Mouse (Mus musculus) heart, postnatal 0 days (tissue): ENCODE measurements around the gene Ttc28. TPM values are rescaled to one million over a fixed set of nuclear protein-coding genes. Genes with fewer than 3 reads are reported as not detected.

Experiments
- ATAC-seq: fragments of 200-750 bp; cut with Nextera tagmentation; 2 replicates; pipeline ENCODE4 v1.8.0; 2017; ENCODE audit warnings: low read depth, moderate number of reproducible peaks, moderate library complexity; ENCODE audit not compliant: insufficient read depth
- DNase-seq: peaks from one replicate; pipeline ENCODE4 v3.0.0-alpha.2; 2016; ENCODE audit warnings: low spot score
- H3K27ac ChIP-seq: fragments of 300-500 bp; sonication (generic); 2 replicates; pipeline ENCODE4 v1.5.1; 2014; ENCODE audit warnings: low read depth, mild to moderate bottlenecking
- H3K27me3 ChIP-seq: fragments of 300-500 bp; sonication (generic); 2 replicates; pipeline ENCODE4 v1.6.1; 2014; ENCODE audit warnings: low read length, mixed read lengths; ENCODE audit not compliant: control insufficient read depth, insufficient read depth
- H3K36me3 ChIP-seq: fragments of 300-500 bp; sonication (generic); replicated peaks from 2 replicates; pipeline ENCODE4 v1.6.1; 2014; ENCODE audit warnings: low read length, mixed read lengths; ENCODE audit not compliant: control insufficient read depth, insufficient read depth
- H3K4me1 ChIP-seq: fragments of 300-500 bp; sonication (generic); 2 replicates; pipeline ENCODE4 v1.6.1; 2014; ENCODE audit warnings: antibody characterized with exemption; ENCODE audit not compliant: control insufficient read depth, insufficient read depth
- H3K4me2 ChIP-seq: fragments of 300-500 bp; sonication (generic); 2 replicates; pipeline ENCODE4 v1.6.1; 2014; ENCODE audit warnings: low read depth, mild to moderate bottlenecking, low read length, moderate library complexity
- H3K4me3 ChIP-seq: fragments of 300-500 bp; sonication (generic); 2 replicates; pipeline ENCODE4 v1.5.1; 2014; ENCODE audit warnings: low read depth, low read length
- H3K9ac ChIP-seq: fragments of 300-500 bp; sonication (generic); replicated peaks from 2 replicates; pipeline ENCODE4 v1.6.1; 2014; ENCODE audit warnings: low read depth, low read length, mixed read lengths
- H3K9me3 ChIP-seq: fragments of 300-500 bp; sonication (generic); replicated peaks from 2 replicates; pipeline ENCODE4 v1.6.1; 2016; ENCODE audit warnings: low read length; ENCODE audit not compliant: control insufficient read depth
- CTCF ChIP-seq: IDR thresholded peaks from 2 replicates; pipeline ENCODE4 v1.5.1; 2016; ENCODE audit warnings: antibody characterized with exemption, control low read depth, low read depth
- EP300 ChIP-seq: IDR thresholded peaks from 2 replicates; pipeline ENCODE4 v1.6.1; 2016; ENCODE audit warnings: antibody characterized with exemption, low read depth
- WGBS: fragments of 180-500 bp; shearing (Covaris S2); extraction: QIAGEN DNeasy Blood & Tissue Kit; methylation state at CpG from one replicate; pipeline ENCODE4 v1.1.7; 2014; 5-methylcytosine and 5-hydroxymethylcytosine counted together
- polyA plus RNA-seq: library from polyadenylated mRNA; unstranded; fragments of >200 nt; fragmentation: Nextera tagmentation; extraction: Ambion mirVana; gene quantifications from 2 replicates; pipeline ENCODE4 v1.2.1, GENCODE M21; 2015
- total RNA-seq: library from RNA; depleted of rRNA; stranded (reverse); fragments of >200 nt; gene quantifications from 2 replicates; pipeline ENCODE4 v1.2.3, GENCODE M21; 2014; ENCODE audit warnings: low replicate concordance

Gene Ttc28
- total and polyA plus RNA-seq, 2 experiments from 2014 or later, result 4.6 to 14.2 TPM

DNA sequence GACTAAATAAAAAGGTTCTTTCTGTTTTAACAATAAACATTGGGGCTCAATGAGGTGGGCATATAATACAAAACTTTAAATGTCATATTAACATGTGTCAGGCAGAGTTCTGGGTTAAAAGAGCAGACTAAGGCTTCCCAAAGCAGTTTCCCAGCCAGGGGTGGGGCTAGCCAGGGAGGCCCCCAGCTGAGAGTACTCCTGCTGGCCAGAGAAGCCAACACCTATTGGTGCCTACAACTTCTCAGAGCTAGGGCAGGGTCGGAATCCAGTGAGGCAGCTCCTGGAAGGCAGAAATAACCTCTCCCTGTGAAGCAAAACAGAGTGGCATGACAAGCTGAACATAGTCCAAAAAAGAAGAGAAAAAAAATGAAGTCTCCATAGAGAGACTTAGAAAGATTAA is 439.3 kb downstream of the Ttc28 start:
- H3K9ac ChIP-seq, result no peak overlapping the region
- no peaks in the 10 kb centered on the region for H3K27me3 ChIP-seq
- no peak for TF ChIP-seq CTCF
- no peak for TF ChIP-seq EP300
- H3K4me2 ChIP-seq, result no peak overlapping the region
- ATAC-seq (no peak), DNase-seq (no peak)
- H3K4me1 ChIP-seq, result no peaks in the 10 kb centered on the region
- no peak overlapping the region for H3K4me3 ChIP-seq
- H3K27ac ChIP-seq, result no peak overlapping the region
- H3K36me3 ChIP-seq, result no peaks in the 10 kb centered on the region
- peaks cover 4% of the 10 kb centered on the region for H3K9me3 ChIP-seq
- WGBS, result 38% methylated on average over 1 of the region's 1 CpGs

DNA sequence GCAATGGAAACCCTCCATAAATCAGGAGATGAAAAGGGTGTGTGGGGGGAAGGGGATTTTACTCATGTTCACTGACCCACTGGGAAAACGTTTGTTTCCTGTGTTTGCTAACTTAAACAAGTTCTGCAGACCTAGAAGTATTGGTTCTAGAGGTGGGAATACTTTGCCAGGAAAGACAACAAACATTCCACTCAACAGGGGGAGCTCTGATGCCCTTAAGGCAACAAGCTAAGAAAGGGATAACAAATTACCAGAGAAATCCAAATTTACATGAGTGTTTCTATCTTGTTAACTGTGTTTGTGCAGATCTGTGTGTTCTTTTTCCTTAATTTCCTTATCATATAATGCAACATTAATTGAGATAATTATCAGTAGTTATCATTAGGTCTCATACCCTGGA is 446.2 kb downstream of the Ttc28 start:
- Histone ChIP-seq H3K4me2 (no peak overlapping the region), H3K36me3 (no peaks in the 10 kb centered on the region), H3K9me3 (peaks cover 6% of the 10 kb centered on the region; the same call in 1 of the 2 replicates), H3K4me3 (no peak overlapping the region), H3K9ac (no peak overlapping the region), H3K27ac (no peak overlapping the region), H3K27me3 (no peaks in the 10 kb centered on the region), H3K4me1 (no peaks in the 10 kb centered on the region)
- DNase-seq (no peak), ATAC-seq (no peak)
- WGBS, result 9% methylated on average over 1 of the region's 1 CpGs
- TF ChIP-seq CTCF (no peak), EP300 (no peak)

DNA sequence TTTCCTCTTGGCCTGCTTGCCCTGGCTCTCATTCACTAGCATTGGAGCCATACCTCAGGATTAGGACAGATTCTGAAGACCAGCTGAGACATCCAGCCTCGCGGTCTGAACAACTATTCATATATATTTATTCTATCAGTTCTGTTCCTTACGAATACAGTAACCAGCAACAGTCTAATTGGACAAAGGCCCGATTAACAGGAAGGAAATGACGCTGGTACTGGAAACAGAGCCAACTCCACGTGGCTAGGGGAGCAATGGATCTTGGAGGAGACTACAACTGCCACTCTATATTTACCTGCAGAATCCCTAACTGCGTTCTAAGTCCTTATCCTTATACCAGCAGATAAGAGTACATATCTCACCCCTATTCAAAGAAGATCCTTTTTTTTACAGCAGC is 447.8 kb downstream of the Ttc28 start:
- Histone ChIP-seq H3K4me2 (no peak overlapping the region), H3K4me1 (peaks cover 9% of the 10 kb centered on the region), H3K9ac (no peak overlapping the region), H3K27me3 (no peaks in the 10 kb centered on the region), H3K27ac (no peak overlapping the region), H3K4me3 (no peak overlapping the region), H3K36me3 (no peaks in the 10 kb centered on the region), H3K9me3 (peaks cover 6% of the 10 kb centered on the region; the same call in 1 of the 2 replicates)
- 62% methylated on average over 7 of the region's 7 CpGs for WGBS
- DNase-seq (no peak), ATAC-seq (no peak)
- TF ChIP-seq EP300 (no peak), CTCF (no peak)

GRCm38 (mm10) chr5:111329782-111330416 is 450.3 kb downstream of the Ttc28 start:
- TF ChIP-seq CTCF, result no peak
- no peak for TF ChIP-seq EP300
- Histone ChIP-seq H3K4me3 (peak overlapping the region; percentile 98), H3K36me3 (peaks cover 9% of the 10 kb centered on the region; the same call in 1 of the 2 replicates), H3K4me1 (peaks cover 9% of the 10 kb centered on the region), H3K27me3 (no peaks in the 10 kb centered on the region), H3K4me2 (peak overlapping the region; percentile 94), H3K27ac (peak overlapping the region; percentile 82), H3K9me3 (peaks cover 6% of the 10 kb centered on the region; the same call in 1 of the 2 replicates), H3K9ac (peak overlapping the region; percentile 96; the same call in 1 of the 2 replicates)
- ATAC-seq, result no peak
- DNase-seq, result no peak
- whole genome bisulfite sequencing, result 22% methylated on average over 10 of the region's 10 CpGs

- peak within 1 kb of the TSS; percentile 82 for H3K27ac ChIP-seq
- H3K4me1 ChIP-seq, result peaks cover 9% of the 10 kb centered on the region
- ATAC-seq (peak; percentile 99), DNase-seq (peak; percentile 97)
- TF ChIP-seq EP300, result no peak
- TF ChIP-seq CTCF, result 0 out of 2 replicates have a peak, but pooled peaks have one; percentile 10
- no peaks in the 10 kb centered on the region for H3K27me3 ChIP-seq
- WGBS, result under 1% methylated on average over 59 of the region's 78 CpGs
- H3K36me3 ChIP-seq, result peaks cover 9% of the 10 kb centered on the region; the same call in 1 of the 2 replicates
- peak within 1 kb of the TSS; percentile 96 for H3K9ac ChIP-seq
- peaks cover 3% of the 10 kb centered on the region; the same call in 1 of the 2 replicates for H3K9me3 ChIP-seq
- H3K4me2 ChIP-seq, result peak within 1 kb of the TSS; percentile 94
- H3K4me3 ChIP-seq, result peak within 1 kb of the TSS; percentile 98
These were observed 451.0 kb downstream of the Ttc28 start, which contains the start of gene Pitpnb for GRCm38 (mm10) chr5:111330417-111331098. Gene Pitpnb, plus strand, starts transcription at chr5:111330763.
